Mouse (Mus musculus): ENCODE measurements at regions not wholly inside any gene's neighbourhood (a gene's known extent, or its start where the extent isn't known, plus 50 kb on each side); places are given as distances from the start of the nearest gene placed in this dataset.

- no peak for DNase-seq (ENCODE audit: extremely low read depth, insufficient read length, low spot score)
These were observed 896.8 kb downstream of the Tmem114 start for GRCm38 (mm10) chr16:7527923-7528776.

GRCm38 (mm10) chr16:7518711-7519110 is 906.2 kb downstream of the Tmem114 start:
- no peak for DNase-seq (ENCODE audit: extremely low read depth, insufficient read length, low spot score)

Measured in 3134 (cell line).